Mouse (Mus musculus) thymus, adult 18-20 months (tissue): Measurements from ENCODE around the gene Hipk2.
A peak's percentile ranks its signal among the peaks of the same experiment; 100 is the strongest.
"Not testable (repeated sequence)": the region's sequence is repeated elsewhere in the genome, so short reads cannot be mapped to it uniquely, and the experiment has no call there.

Experiments
- DNase-seq, 2 experiments: peaks; one replicate each; pipeline ENCODE4 v3.0.0; 2022; ENCODE audit warnings: mixed read lengths in 2 of 2

Gene Hipk2

GRCm38 (mm10) chr6:38692556-38692955 is 183.4 kb downstream of the Hipk2 start:
- no peak for DNase-seq

- no peak for DNase-seq
These were observed 184.9 kb downstream of the Hipk2 start for GRCm38 (mm10) chr6:38691052-38691451.

GRCm38 (mm10) chr6:38690615-38691014 is 185.3 kb downstream of the Hipk2 start:
- no peak for DNase-seq

- DNase-seq, result no peak
These were observed 187.1 kb downstream of the Hipk2 start for GRCm38 (mm10) chr6:38688841-38689240.

GRCm38 (mm10) chr6:38687216-38687615 is 188.7 kb downstream of the Hipk2 start:
- no peak for DNase-seq

GRCm38 (mm10) chr6:38682532-38682931 is 193.4 kb downstream of the Hipk2 start:
- DNase-seq, result no peak

- no peak for DNase-seq
These were observed 198.3 kb downstream of the Hipk2 start for GRCm38 (mm10) chr6:38677629-38678028.

GRCm38 (mm10) chr6:38676723-38677122 is 199.2 kb downstream of the Hipk2 start:
- DNase-seq, result no peak

- no peak for DNase-seq
These were observed 199.7 kb downstream of the Hipk2 start for GRCm38 (mm10) chr6:38676217-38676616.

GRCm38 (mm10) chr6:38672011-38672410 is 204.0 kb downstream of the Hipk2 start:
- no peak for DNase-seq

- no peak for DNase-seq
These were observed 204.7 kb downstream of the Hipk2 start for GRCm38 (mm10) chr6:38671270-38671669.

- not testable (repeated sequence) for DNase-seq
These were observed 205.5 kb downstream of the Hipk2 start for GRCm38 (mm10) chr6:38670488-38670887.

- no peak for DNase-seq
These were observed 206.4 kb downstream of the Hipk2 start for GRCm38 (mm10) chr6:38669580-38669979.

GRCm38 (mm10) chr6:38662714-38663615 is 213.0 kb downstream of the Hipk2 start, which contains the start of gene Clec2l:
TSS of gene Clec2l (plus strand) at chr6:38663069.
- DNase-seq, result no peak

GRCm38 (mm10) chr6:38661626-38662025 is 214.3 kb downstream of the Hipk2 start:
- DNase-seq, result no peak

- DNase-seq, result peak; percentile 6 to 16
These were observed 225.6 kb downstream of the Hipk2 start for GRCm38 (mm10) chr6:38650263-38650937.

GRCm38 (mm10) chr6:38649545-38649944 is 226.4 kb downstream of the Hipk2 start:
- DNase-seq, result no peak
